Mouse (Mus musculus): ENCODE data around the gene Arhgap29. TPM values are rescaled to one million over a fixed set of nuclear protein-coding genes. Genes with fewer than 3 reads are reported as not detected.
A peak's percentile ranks its signal among the peaks of the same experiment; 100 is the strongest.

The Arhgap29 gene
- total RNA-seq (2021) = 10 to 100 TPM in 1 of 2 experiments, 1 to 10 TPM in 1; 9.0 to 18.0 TPM
- long read RNA-seq, experiment 1, full-length matches to known transcripts = 2 of 4 reads
- long read RNA-seq, experiment 1, partial matches to known transcripts = 1 of 4 reads
- long read RNA-seq, experiment 1, other reads (novel, unspliced or antisense) = 1 of 4 reads
- long read RNA-seq, experiment 2, full-length matches to known transcripts = 2 of 2 reads
- long read RNA-seq, experiment 2, partial matches to known transcripts = 0 of 2 reads
- long read RNA-seq, experiment 2, other reads (novel, unspliced or antisense) = 0 of 2 reads

DNA sequence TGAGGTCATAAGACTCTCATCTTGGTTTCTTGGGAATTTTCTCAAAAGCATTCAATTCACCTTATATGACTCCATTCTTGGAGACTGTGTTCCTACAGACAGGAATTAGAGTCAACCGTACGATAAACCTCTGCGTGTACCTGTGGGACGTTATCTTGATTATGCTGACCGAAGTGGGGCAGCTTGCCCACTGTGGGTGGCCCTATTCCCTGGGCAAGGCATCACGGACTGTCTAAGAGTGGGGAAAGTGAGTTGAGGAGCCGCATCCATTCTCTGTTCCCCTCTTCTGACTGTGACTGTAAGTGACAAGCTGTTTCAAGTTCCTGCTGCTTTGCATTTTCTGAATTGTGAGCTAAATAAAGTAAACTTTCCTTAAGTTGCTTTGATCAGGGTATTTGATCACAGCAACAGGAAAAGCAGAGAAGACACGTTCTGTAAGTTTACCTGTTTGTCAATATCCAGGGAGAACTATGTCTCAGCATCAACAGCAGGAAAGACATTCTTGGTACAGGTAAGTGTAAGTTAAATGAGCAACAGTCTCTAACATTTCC lies at the start of gene Arhgap29:
Arhgap29 (plus strand) TSS at position 501 of the 551 bp plus-strand sequence.
- DNase-seq (ENCODE audit: low spot score) = no peak

DNA sequence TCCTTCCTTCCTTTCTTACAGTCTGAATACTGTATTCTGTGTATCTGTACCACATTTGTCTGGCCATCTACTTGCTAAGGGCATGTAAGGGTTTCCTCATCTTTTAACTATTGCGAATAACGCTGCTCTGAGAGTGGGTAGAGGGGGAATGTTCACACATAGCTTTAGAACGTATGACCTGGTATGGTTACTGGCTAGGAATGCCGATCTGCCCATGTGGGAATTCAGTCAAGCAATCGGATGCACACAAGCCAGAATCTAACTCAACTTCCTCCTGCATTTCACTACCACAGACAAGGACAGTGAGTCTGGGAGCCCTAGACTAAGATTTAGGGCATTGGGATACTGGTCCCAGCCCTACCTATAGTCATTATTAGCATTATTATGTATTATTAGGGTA lies 49.6 kb upstream of the Arhgap29 start:
- no peak for DNase-seq (ENCODE audit: low spot score)

- no peak for DNase-seq (ENCODE audit: low spot score)
These were observed 49.1 kb upstream of the Arhgap29 start for GRCm38 (mm10) chr3:121903286-121903685.

DNA sequence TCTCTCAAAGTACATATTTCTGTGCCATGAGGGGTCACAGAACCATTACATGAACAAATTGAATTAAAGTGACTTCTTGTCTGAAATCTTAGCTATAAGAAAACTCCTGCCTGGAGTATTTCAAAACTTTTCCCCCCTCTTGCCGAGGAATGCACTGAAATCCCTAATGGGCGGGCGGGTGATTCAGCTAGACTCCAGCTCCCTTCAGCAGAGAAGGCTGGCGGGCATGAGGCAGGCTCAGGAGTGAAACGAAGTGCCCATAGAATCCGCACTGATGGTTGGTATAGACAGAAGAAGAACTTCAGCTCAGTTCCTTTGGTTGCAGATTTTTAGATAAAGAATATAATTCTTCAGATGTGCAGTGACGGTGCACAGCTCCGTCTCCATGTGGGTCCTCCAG lies 48.6 kb upstream of the Arhgap29 start:
- no peak for DNase-seq (ENCODE audit: low spot score)

DNA sequence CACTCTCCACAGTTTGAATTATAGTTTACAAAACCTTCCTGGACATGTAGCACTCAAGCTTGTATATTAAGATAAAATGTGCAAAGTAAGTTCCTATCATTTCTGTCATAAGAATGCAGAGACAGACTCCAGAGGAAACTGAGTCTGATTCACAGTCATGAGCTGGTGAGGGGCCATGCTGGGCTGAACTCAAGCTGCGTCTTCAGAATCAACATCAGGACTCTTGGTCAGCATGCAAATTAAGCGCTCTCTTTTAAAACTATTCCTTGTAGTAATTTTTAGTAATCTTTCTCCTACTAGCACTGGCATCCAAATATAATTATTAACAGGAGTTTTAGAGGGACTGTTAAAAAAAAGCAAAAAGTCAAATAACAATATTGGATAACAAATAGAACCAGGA lies 47.9 kb upstream of the Arhgap29 start:
- no peak for DNase-seq (ENCODE audit: low spot score)

- no peak for DNase-seq (ENCODE audit: low spot score)
These were observed 45.7 kb upstream of the Arhgap29 start for GRCm38 (mm10) chr3:121906623-121907022.

GRCm38 (mm10) chr3:121909155-121909554 lies 43.2 kb upstream of the Arhgap29 start:
- DNase-seq (ENCODE audit: low spot score) = peak; percentile 69

DNA sequence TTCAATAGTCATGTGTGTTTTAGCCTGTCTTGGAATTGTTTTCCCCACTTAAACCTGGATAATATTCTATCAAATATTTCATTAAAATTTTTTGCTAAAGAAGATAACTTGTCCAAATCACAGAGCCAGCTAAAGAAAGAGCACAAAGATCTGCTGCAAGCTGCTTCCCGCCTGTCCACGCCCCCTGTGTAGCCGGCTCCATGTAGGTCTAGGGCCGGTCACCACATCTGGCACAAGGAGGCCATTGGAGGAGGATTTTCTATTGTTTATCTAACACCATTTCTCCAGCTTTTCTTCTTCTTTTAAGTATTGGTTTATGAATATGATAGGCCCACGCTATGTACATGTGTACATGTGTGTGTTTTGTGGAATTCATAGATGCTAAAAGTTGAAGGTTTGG lies 38.9 kb upstream of the Arhgap29 start:
- DNase-seq (ENCODE audit: low spot score) = no peak

GRCm38 (mm10) chr3:121914459-121915185 lies 37.7 kb upstream of the Arhgap29 start:
- DNase-seq (ENCODE audit: low spot score) = peak; percentile 53

DNA sequence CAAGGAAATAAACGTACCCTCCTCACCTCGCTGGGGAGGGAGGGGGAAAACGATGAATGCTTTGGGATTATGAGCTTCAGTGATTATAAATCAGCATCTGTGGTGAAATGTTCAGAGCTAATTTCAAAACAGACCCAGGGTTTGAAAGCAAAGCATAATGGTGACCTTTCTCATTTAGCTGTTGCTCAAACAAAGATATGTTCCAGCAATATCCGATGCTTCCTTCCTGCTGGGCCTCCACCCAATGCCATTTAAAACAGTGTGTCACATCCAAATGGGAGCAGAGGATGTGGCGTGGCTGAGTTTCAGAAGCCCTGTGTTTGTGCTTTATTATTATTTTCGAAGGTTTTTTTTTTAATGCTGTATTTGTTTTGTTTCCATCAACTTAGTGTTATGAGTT lies 37.1 kb upstream of the Arhgap29 start:
- DNase-seq (ENCODE audit: low spot score) = peak; percentile 51

DNA sequence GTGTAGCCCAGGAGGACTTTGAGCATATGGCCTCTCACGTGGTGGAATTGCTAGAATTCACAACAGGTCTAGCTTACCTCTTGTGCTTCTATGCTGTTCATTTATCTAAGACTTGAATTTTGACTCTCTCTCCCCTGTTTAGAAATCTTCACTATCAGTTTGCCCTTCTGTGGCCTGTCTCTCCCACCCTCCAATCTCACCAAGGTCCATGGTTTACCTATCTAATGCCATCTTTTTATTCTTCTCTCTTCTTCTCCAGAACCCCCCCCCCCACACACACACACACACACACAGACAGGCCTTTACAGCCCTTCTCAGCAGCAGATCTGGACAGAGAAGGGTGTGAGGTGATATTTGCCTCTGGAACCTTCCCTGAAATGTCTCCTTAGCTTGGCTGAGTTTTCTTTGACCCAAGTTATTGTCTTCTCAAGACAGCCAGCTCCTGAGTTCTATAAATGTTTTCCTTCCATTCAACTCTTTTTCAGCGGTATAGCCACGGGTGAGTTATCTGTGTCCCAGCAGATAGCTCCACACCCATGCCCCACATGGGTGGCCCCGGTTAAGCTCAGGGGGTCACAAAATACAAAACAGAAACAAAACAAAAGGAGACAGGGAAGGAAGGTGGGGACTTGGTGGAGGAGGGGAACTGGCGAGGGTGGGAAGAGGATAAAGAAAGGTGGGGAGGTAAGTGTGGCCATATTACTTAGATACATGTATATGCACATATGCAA lies 35.4 kb upstream of the Arhgap29 start:
- no peak for DNase-seq (ENCODE audit: low spot score)

- no peak for DNase-seq (ENCODE audit: low spot score)
These were observed 34.7 kb upstream of the Arhgap29 start for GRCm38 (mm10) chr3:121917658-121918057.

DNA sequence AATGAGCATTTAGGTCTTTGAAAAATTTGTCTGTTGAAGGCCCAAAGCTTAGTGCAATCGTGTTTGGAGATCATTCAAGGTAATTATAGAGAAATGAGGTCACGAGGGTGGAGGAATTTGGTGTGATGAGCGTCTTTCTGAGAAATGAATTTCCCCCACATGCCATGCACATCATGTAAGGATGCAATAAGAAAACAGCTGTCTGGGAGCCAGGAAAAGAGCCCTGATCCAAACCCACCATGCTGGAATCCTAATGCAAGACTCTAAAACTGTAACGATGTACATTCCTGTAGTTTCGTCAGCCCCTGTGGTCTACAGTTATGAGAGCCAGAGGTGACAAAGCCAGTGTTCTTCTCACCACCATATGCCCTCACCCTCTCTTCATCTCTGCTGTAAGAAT lies 32.4 kb upstream of the Arhgap29 start:
- DNase-seq (ENCODE audit: low spot score) = no peak

- no peak for DNase-seq (ENCODE audit: low spot score)
These were observed 31.6 kb upstream of the Arhgap29 start for GRCm38 (mm10) chr3:121920769-121921168.

DNA sequence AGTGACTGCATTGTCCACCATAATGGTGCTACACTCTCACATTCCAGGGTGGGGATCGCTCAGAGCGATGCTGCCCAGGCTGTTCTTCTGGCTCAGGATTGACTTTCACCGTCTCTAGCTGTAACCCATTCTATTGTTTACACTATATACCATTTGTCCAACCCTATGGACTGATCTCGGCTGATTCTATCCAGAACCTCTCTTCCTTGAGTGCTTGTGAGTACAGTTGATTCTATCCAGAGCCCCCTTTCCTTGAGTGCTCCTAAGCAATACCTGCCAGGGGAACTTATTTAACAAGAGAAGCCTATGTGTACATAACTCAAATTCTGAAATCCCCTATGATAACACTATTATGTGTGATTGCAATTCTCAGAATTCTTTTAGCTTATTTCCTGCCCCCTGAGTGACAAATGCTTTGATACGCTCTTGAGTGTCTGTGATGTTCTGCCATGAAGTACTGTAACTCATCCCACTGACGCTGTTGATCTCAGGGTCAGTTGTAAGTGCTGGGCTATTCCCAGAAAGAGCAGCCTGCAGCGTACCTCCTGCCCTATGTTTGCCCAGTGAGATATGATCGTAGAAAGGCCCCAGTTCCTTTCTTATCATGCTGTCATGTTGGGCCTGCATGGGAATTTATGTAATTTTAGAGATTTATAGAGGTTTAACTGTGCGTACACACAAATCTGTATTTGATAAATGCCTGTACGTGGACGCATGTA lies 27.4 kb upstream of the Arhgap29 start:
- DNase-seq (ENCODE audit: low spot score) = no peak

GRCm38 (mm10) chr3:121927601-121928000 lies 24.7 kb upstream of the Arhgap29 start:
- no peak for DNase-seq (ENCODE audit: low spot score)

DNA sequence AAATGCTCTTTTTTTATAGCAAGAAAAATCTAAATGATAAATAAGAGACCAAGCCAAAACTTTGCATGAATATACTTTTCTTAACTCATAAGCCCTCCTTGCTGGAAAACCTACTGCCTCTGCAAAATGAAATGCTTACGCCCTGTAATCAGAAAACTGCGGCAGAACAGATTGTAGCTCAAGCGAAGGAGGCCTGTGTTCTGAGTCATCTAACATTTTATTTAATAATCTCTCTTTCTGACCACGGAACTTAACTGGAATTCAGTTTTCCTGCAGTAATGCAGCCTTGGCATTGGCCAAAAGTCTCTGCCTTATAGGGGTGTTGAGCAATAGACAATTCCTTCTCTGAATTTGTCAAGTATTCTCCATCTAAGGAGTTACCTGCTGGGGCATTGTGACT lies 19.5 kb upstream of the Arhgap29 start:
- DNase-seq (ENCODE audit: low spot score) = no peak

- no peak for DNase-seq (ENCODE audit: low spot score)
These were observed 16.1 kb upstream of the Arhgap29 start for GRCm38 (mm10) chr3:121936241-121936640.

- no peak for DNase-seq (ENCODE audit: low spot score)
These were observed 15.3 kb upstream of the Arhgap29 start for GRCm38 (mm10) chr3:121937036-121937435.

DNA sequence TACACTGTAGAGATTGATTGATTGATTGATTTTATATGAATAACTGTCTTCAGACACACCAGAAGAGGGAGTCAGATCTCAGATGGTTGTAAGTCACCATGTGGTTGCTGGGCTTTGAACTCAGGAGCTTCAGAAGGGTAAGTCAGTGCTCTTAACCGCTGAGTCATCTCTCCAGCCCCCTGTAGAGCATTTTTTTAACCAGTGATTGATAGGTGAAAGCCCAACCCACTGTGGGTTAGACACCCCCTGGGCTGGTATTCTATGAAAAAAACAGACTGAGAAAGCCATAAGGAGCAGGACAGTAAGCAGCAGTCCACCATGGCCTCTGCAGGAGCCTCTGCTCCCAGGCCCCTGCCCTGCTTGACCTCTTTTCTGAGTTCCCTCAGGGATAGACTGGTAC lies 12.7 kb upstream of the Arhgap29 start:
- DNase-seq (ENCODE audit: low spot score) = no peak

- no peak for DNase-seq (ENCODE audit: low spot score)
These were observed 12.0 kb upstream of the Arhgap29 start for GRCm38 (mm10) chr3:121940094-121940889.
